Mouse (Mus musculus) Patski (cell line): Measurements from ENCODE around the gene Ankrd33b. TPM values are rescaled to one million over a fixed set of nuclear protein-coding genes. Genes with fewer than 3 reads are reported as not detected.

Experiments used
- ATAC-seq: fragments of 100-300 bp; one replicate; pipeline ENCODE4 v1.8.0; 2021
- CTCF ChIA-PET: fragments of 350-600 bp; sonication (Branson Sonifier 250); formaldehyde crosslinking; loops from one replicate; lab custom pipeline; 2022; ENCODE audit warnings: inconsistent platforms; lab: Charles Lee
- POLR2A ChIA-PET: fragments of 350-600 bp; sonication (Branson Sonifier 250); formaldehyde crosslinking; loops from one replicate; lab custom pipeline; 2022; ENCODE audit warnings: antibody characterized with exemption, inconsistent platforms; lab: Charles Lee
- DNase-seq: peaks from one replicate; pipeline ENCODE4 v3.0.0-alpha.2; 2011; ENCODE audit warnings: low read depth, low spot score
- H3K27me3 ChIP-seq: fragments of 371-371 bp; one replicate; pipeline ENCODE4 v1.5.1; 2021
- CTCF ChIP-seq: fragments of 100-300 bp; IDR thresholded peaks from one replicate; pipeline ENCODE4 v1.5.1; 2021
- in situ Hi-C: fragments of 300-500 bp; cut with MboI; formaldehyde crosslinking; loops from 3 replicates; pipeline ENCODE4 v1.11.1; 2018; ENCODE audit warnings: low pct_unique_long_range_greater_than_20kb, mixed read lengths
- polyA plus RNA-seq: library from polyadenylated mRNA; unstranded; gene quantifications from one replicate; pipeline ENCODE4 v1.2.3, GENCODE M21; 2021

Ankrd33b gene
- polyA plus RNA-seq, 1 experiment from 2014 or later, result 9.3 TPM

DNA sequence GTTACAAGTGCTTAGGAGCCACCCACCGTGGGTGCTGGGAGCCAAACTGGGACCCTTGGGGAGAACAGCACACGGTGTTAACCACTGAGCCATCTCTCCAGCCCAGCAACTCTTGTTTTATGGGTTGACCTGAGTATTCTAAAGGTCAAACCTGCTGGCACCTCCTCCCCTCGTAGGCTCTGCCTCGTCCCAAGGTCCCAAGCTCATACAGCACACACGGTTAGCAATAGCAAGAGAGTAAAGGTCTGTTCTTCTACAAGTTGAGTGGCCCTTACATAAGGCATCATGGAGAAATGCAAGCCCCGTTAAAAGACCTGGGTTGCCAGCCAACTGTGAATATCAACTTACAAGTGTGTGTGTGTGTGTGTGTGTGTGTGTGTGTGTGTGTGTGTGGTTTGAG lies 116.3 kb downstream of the Ankrd33b start:
- DNase-seq (no peak), ATAC-seq (no peak)
- POLR2A ChIA-PET, result no interaction called here
- no peak for TF ChIP-seq CTCF
- CTCF ChIA-PET, result interaction anchor here (1.0 kb wide), 1 partner anchor 13 kb away, joined by 3 read pairs; no protein-coding TSS in a partner anchor
- no peaks in the 10 kb centered on the region for H3K27me3 ChIP-seq
- in situ Hi-C loops, result loop anchor here (25.0 kb wide), 2 partner anchors 489 to 964 kb away; no protein-coding TSS in a partner anchor

DNA sequence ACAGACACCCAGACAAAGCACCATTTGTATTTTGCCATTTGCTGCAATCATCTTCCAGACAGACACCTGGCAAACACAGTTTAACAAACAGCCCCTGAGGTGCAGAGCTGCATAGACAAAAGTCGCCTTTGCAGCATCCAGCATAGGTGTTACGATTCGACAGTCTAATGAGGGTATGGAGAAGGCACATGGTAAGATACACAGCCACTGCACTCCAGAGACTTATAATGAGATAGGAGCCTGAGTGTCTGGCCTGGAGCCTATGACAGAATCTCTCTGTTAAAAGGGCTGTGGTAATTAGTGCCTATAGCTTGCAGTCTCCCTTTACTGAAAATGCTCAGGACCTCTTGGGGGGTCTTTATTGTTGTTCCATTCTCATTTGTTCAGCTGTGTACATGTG lies 116.8 kb downstream of the Ankrd33b start:
- POLR2A ChIA-PET, result no interaction called here
- no peak for DNase-seq

DNA sequence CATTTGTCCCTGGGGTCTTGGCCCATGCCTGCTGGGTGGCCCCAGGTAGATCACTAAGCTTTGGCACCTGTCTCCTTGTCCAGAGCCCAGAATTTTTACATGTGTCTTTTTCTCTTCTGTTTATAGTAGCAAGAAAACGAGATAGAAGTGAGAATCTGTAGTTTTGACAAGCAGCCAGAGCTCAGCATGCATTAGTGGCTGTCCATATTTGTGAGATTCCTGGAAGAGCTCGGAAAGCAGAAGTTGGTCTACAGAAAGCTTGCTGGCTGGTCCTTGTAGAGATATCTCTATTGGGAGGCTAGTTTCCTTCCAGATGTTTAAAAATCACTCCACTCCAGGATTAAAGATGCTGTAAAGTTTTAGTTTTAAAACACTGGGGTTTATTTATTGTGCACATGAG lies 117.5 kb downstream of the Ankrd33b start:
- TF ChIP-seq CTCF, result no peak
- H3K27me3 ChIP-seq, result no peaks in the 10 kb centered on the region
- ATAC-seq, result no peak
- POLR2A ChIA-PET, result no interaction called here
- CTCF ChIA-PET, result no interaction called here
- in situ Hi-C loops, result loop anchor here (25.0 kb wide), 2 partner anchors 488 to 963 kb away; no protein-coding TSS in a partner anchor
- DNase-seq, result no peak

More for the DNA sequence above, 116.8 kb downstream of the Ankrd33b start:
- H3K27me3 ChIP-seq, result no peaks in the 10 kb centered on the region
- CTCF ChIA-PET, result no interaction called here
- in situ Hi-C loops, result loop anchor here (25.0 kb wide), 2 partner anchors 488 to 963 kb away; no protein-coding TSS in a partner anchor
- no peak for TF ChIP-seq CTCF
- no peak for ATAC-seq

DNA sequence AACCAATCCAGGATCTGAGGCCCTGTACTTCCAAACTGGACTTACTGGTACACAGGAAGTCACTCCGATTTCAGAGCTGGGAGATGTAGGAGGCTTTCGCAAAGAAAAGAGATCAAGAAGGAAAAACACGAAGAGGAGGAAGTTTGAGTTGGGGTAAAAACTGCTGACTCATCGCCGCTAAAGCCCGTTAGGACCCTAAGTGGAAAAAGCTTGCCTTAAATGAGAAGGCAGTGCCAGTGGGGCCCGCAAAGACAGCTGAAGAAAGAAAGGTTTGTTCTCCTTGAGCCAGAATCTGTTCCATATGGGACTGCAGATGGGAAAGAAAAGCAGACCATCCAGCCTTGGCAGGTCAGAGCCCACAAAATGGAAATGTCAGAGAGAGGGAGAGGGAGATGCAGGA lies 118.6 kb downstream of the Ankrd33b start:
- in situ Hi-C loops, result no loop called here
- TF ChIP-seq CTCF, result no peak

DNA sequence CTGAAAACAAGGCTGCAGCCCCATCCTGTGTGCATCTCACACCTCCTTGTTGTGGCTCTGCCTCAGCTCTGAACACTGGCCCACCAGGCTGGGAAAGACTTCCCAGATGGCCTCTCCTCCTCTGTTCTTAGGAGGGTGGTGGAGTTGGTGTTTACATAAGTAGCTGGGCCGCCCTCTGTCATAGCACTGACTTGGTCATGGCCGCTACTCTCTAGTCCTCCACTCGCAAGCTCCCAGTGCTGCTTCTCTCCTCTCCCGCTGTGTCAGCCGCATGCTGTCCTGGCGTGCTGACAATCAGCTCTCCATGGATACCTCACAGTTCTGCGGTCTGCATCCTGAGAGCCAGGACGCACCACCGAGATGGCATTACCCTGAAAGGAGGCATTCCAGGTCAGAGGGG lies 120.5 kb downstream of the Ankrd33b start:
- no peaks in the 10 kb centered on the region for H3K27me3 ChIP-seq
- in situ Hi-C loops, result no loop called here
- ChIA-PET POLR2A (no interaction called here), CTCF (interaction anchor here (1.2 kb wide), 1 partner anchor 12 kb away, joined by 6 read pairs; no protein-coding TSS in a partner anchor)
- ATAC-seq (no peak), DNase-seq (no peak)
- TF ChIP-seq CTCF, result no peak

More for the DNA sequence above, 118.6 kb downstream of the Ankrd33b start:
- DNase-seq, result no peak
- POLR2A ChIA-PET, result interaction anchor here (1.4 kb wide), 1 partner anchor 10 kb away, joined by 4 read pairs; no protein-coding TSS in a partner anchor
- no peak for ATAC-seq
- no peaks in the 10 kb centered on the region for H3K27me3 ChIP-seq
- CTCF ChIA-PET, result interaction anchor here (1.2 kb wide), 1 partner anchor 28 kb away, joined by 3 read pairs; no protein-coding TSS in a partner anchor

DNA sequence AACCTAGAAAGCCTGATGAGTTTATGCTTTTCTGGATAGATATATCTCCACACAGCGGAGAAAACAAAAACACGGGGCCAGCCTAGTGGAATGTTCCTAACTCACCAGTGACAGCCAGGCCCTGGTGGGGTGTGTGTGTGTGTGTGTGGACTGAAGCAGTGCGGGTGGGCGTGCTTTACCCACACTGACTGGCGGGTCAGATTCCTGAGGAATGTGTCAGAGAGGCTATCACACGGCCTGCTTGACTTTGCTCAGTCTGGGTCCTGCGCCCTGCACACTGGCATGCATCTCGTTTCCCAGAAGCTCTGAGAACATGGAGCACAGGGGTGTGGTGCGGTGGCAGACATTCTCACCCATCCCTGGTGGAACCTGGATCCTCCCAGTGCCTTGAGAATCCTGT lies 121.6 kb downstream of the Ankrd33b start:
- ChIA-PET POLR2A (no interaction called here), CTCF (interaction anchor here (1.2 kb wide), 1 partner anchor 13 kb away, joined by 6 read pairs; no protein-coding TSS in a partner anchor)
- ATAC-seq, result peak; percentile 98
- no peaks in the 10 kb centered on the region for H3K27me3 ChIP-seq
- TF ChIP-seq CTCF, result no peak
- no peak for DNase-seq
- in situ Hi-C loops, result no loop called here

DNA sequence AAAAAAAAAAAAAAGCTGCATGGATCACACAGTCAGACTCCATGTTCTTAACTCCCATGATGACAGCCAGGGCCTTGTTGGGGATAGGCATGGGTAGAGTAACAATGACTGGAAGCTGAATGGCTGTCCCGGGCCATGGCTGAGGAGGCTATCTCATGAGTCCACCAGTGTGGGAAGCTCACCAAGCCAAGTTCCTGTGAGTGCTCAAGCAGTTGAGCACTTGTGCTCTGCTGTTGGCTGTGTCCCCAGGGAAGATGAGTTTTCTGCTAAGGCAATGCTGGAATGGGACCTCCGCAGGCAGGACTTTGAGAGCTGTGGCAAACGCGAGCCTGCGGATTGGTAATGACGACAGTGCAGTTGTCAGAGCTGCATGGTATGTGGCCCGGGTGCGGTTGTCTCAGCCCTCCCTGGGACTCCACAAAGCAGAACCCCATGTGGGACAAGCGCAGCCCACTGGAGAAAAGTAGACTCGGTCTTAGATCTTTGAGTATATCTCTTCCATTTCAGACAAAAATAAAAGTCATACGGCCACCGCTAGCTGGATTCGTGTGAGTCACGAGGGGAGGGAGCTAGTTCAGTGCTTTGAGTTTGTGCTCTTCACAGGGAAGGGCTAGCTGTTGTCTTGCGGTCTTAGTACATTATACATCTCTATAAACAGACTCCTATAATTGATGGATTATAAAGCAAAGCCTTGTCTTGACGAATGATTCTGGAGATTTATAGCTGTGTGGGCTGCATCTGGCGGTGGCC lies 122.7 kb downstream of the Ankrd33b start:
- ChIA-PET CTCF (interaction anchor here (1.1 to 1.5 kb wide), 2 partner anchors 9 to 16 kb away, joined by 3 to 4 read pairs; no protein-coding TSS in a partner anchor), POLR2A (no interaction called here)
- no peak for DNase-seq
- in situ Hi-C loops, result no loop called here
- peak; percentile 46 for ATAC-seq
- no peak for TF ChIP-seq CTCF
- no peaks in the 10 kb centered on the region for H3K27me3 ChIP-seq

DNA sequence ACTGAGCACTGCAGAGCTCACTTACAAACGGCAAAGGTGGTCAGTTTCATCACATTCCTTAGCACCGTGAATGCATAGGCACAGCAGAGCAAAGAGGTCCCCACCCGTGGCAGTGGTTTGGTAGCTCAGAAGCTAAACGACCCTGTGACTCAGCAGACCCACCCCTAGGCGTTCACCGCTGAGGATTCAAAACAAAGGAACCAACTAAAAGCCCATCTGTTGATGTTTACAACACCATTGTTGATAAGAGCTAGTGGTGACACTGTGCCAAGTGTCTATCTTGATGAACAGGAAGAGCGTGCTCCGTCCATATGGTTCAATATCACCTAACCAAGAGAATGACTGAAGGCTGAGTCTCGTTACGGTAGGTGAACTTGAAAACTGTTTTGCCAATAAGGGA lies 124.3 kb downstream of the Ankrd33b start:
- ATAC-seq (no peak), DNase-seq (no peak)
- in situ Hi-C loops, result no loop called here
- H3K27me3 ChIP-seq, result no peaks in the 10 kb centered on the region
- no peak for TF ChIP-seq CTCF
- POLR2A ChIA-PET, result no interaction called here
- CTCF ChIA-PET, result no interaction called here

Other genes starting within 250 kb of the Ankrd33b start
- gene Dap, start 143.4 kb downstream of the Ankrd33b start, polyA plus RNA-seq, result 174 TPM
- 7.6 TPM for gene Ropn1l, start 86.0 kb upstream of the Ankrd33b start, polyA plus RNA-seq
- 61.0 TPM for gene March6, start 163.3 kb upstream of the Ankrd33b start, polyA plus RNA-seq
- 0.51 TPM for gene Cmbl, start 197.7 kb upstream of the Ankrd33b start, polyA plus RNA-seq
- 407 TPM for gene Cct5, start 234.1 kb upstream of the Ankrd33b start, polyA plus RNA-seq
- 13.3 TPM for gene Fam173b, start 234.1 kb upstream of the Ankrd33b start, polyA plus RNA-seq